Mouse (Mus musculus): ENCODE data around the gene Washc2. TPM values are rescaled to one million over a fixed set of nuclear protein-coding genes. Genes with fewer than 3 reads are reported as not detected.

Washc2 gene
- polyA plus RNA-seq, 1 experiment from 2014 or later, result 30.0 TPM

- no peak for DNase-seq (ENCODE audit: low spot score)
These were observed 52.6 kb downstream of the Washc2 start for GRCm38 (mm10) chr6:116260481-116260880.

GRCm38 (mm10) chr6:116262824-116263223 is 55.0 kb downstream of the Washc2 start:
- no peak for DNase-seq (ENCODE audit: low spot score)

GRCm38 (mm10) chr6:116264018-116264651 is 56.3 kb downstream of the Washc2 start, which contains the start of gene Zfand4:
TSS of gene Zfand4 (plus strand) at chr6:116264222.
- peak; percentile 92 for DNase-seq (ENCODE audit: low spot score)

GRCm38 (mm10) chr6:116264836-116265235 is 57.0 kb downstream of the Washc2 start:
- no peak for DNase-seq (ENCODE audit: low spot score)

- no peak for DNase-seq (ENCODE audit: low spot score)
These were observed 57.8 kb downstream of the Washc2 start for GRCm38 (mm10) chr6:116265603-116266002.

- DNase-seq (ENCODE audit: low spot score), result peak; percentile 72
These were observed 58.7 kb downstream of the Washc2 start for GRCm38 (mm10) chr6:116266273-116267109.

GRCm38 (mm10) chr6:116267110-116267423 is 59.2 kb downstream of the Washc2 start:
- DNase-seq (ENCODE audit: low spot score), result no peak

GRCm38 (mm10) chr6:116275695-116276094 is 67.9 kb downstream of the Washc2 start:
- DNase-seq (ENCODE audit: low spot score), result no peak

GRCm38 (mm10) chr6:116278679-116279317 is 71.0 kb downstream of the Washc2 start:
- DNase-seq (ENCODE audit: low spot score), result no peak

- DNase-seq (ENCODE audit: low spot score), result no peak
These were observed 73.2 kb downstream of the Washc2 start for GRCm38 (mm10) chr6:116281014-116281413.

- peak; percentile 60 for DNase-seq (ENCODE audit: low spot score)
These were observed 74.7 kb downstream of the Washc2 start for GRCm38 (mm10) chr6:116282546-116282945.

- DNase-seq (ENCODE audit: low spot score), result no peak
These were observed 75.4 kb downstream of the Washc2 start for GRCm38 (mm10) chr6:116283280-116283679.

- no peak for DNase-seq (ENCODE audit: low spot score)
These were observed 78.5 kb downstream of the Washc2 start for GRCm38 (mm10) chr6:116286321-116286720.

GRCm38 (mm10) chr6:116286870-116287575 is 79.2 kb downstream of the Washc2 start:
- peak; percentile 91 for DNase-seq (ENCODE audit: low spot score)

- DNase-seq (ENCODE audit: low spot score), result no peak
These were observed 103.6 kb downstream of the Washc2 start for GRCm38 (mm10) chr6:116311411-116311810.

Other genes with a start within 250 kb of the Washc2 start
- gene Plxnd1, start 213.0 kb upstream of the Washc2 start, polyA plus RNA-seq (2015; fragmentation: Nextera tagmentation; extraction: Ambion mirVana), result 45.4 and 47.4 TPM in 2 replicates
- gene Tmcc1, start 14.6 kb upstream of the Washc2 start, polyA plus RNA-seq (2015; fragmentation: Nextera tagmentation; extraction: Ambion mirVana), result 7.8 and 11.1 TPM in 2 replicates
- gene Zfand4, start 56.2 kb downstream of the Washc2 start, polyA plus RNA-seq (2015; fragmentation: Nextera tagmentation; extraction: Ambion mirVana), result 7.0 and 9.2 TPM in 2 replicates
- 5.7 and 6.6 TPM in 2 replicates for gene March8, start 130.0 kb downstream of the Washc2 start, polyA plus RNA-seq (2015; fragmentation: Nextera tagmentation; extraction: Ambion mirVana)

All from thymus, postnatal 0 days (tissue).